16 mouse cellular contexts compared by ENCODE assay signal in genomic region chr16:30205314-30205815, GRCm38 (mm10).
DNase-seq lines count a peak whose midpoint lies in the region; ATAC-seq lines count a peak whose summit lies in the region.
"Had no signal": no experiment of that assay in that cellular context is flagged by ENCODE, and none has a peak within 500 bp of the region (broad histone marks: within the 10 kb centered on the region; RNA-seq: fewer than 3 reads in every experiment).

No protein-coding gene starts in this region.

- no peak for ATAC-seq in hindbrain, embryonic 14.5 days (ENCODE audit: low FRiP score)
- ATAC-seq in neural tube, embryonic 12.5 days (ENCODE audit: low FRiP score, low read depth): no peak

- H3K27me3 ChIP-seq in embryonic facial prominence, embryonic 10.5 days (replicated peaks; ENCODE audit: low read depth, poor library complexity, severe bottlenecking): peaks cover 38% of the 10 kb centered on the region
- H3K27me3 ChIP-seq in hindbrain, embryonic 14.5 days (ENCODE audit: control insufficient read depth, insufficient read depth, low read length): peaks cover 20% of the 10 kb centered on the region
- peaks cover 11% of the 10 kb centered on the region; the same call in 1 of the 2 replicates for H3K27me3 ChIP-seq in neural tube, embryonic 12.5 days (replicated peaks)

- 2% methylated on average over 8 of the region's 8 CpGs for WGBS in embryonic facial prominence, embryonic 10.5 days
- 6% methylated on average over 8 of the region's 8 CpGs for WGBS in hindbrain, embryonic 14.5 days
- WGBS in neural tube, embryonic 12.5 days: 3% methylated on average over 8 of the region's 8 CpGs

- DNase-seq in embryo, embryonic 10.5 days (ENCODE audit: low spot score): peak; percentile 59
- DNase-seq in embryo, embryonic 11 days: no peak
- DNase-seq in embryonic facial prominence, embryonic 10.5 days (ENCODE audit: low spot score): no peak
- DNase-seq in hindbrain, embryonic 14.5 days (ENCODE audit: low spot score): no peak
- no peak for DNase-seq in left cerebral cortex, adult 18-20 months (ENCODE audit: low spot score in 2 of 2)
- DNase-seq in Muller cell, postnatal 12 days (ENCODE audit: inconsistent ontology term): no peak
- DNase-seq in adrenal gland, postnatal 14 days: no peak
- DNase-seq: adrenal gland, adult 8-10 months; cerebellum, adult 11 months; gastrocnemius, postnatal 25 days; kidney, adult 8-10 months; layer of hippocampus, adult 9-11 months; lung, postnatal 14 days had no signal

- H3K27ac ChIP-seq in embryonic facial prominence, embryonic 10.5 days (replicated peaks): peak overlapping the region; percentile 57
- no peak overlapping the region for H3K27ac ChIP-seq in hindbrain, embryonic 14.5 days
- H3K27ac ChIP-seq in neural tube, embryonic 12.5 days: no peak overlapping the region

- peaks cover 27% of the 10 kb centered on the region for H3K4me1 ChIP-seq in embryonic facial prominence, embryonic 10.5 days
- peaks cover 3% of the 10 kb centered on the region; the same call in 1 of the 2 replicates for H3K4me1 ChIP-seq in hindbrain, embryonic 14.5 days (replicated peaks; ENCODE audit: control insufficient read depth, insufficient read depth, low read length)
- peaks cover 14% of the 10 kb centered on the region for H3K4me1 ChIP-seq in neural tube, embryonic 12.5 days

- no peaks in the 10 kb centered on the region for H3K36me3 ChIP-seq in embryonic facial prominence, embryonic 10.5 days (replicated peaks)
- no peaks in the 10 kb centered on the region for H3K36me3 ChIP-seq in hindbrain, embryonic 14.5 days (replicated peaks; ENCODE audit: control insufficient read depth, insufficient read depth)
- no peaks in the 10 kb centered on the region for H3K36me3 ChIP-seq in neural tube, embryonic 12.5 days

- H3K4me3 ChIP-seq in embryonic facial prominence, embryonic 10.5 days: peak overlapping the region; percentile 33
- H3K4me3 ChIP-seq in hindbrain, embryonic 14.5 days (replicated peaks; ENCODE audit: low read length): no peak overlapping the region
- no peak overlapping the region for H3K4me3 ChIP-seq in neural tube, embryonic 12.5 days
- H3K4me3 ChIP-seq: myocyte had no signal

- H3K9me3 ChIP-seq in embryonic facial prominence, embryonic 10.5 days: peaks cover 5% of the 10 kb centered on the region
- no peaks in the 10 kb centered on the region for H3K9me3 ChIP-seq in hindbrain, embryonic 14.5 days (ENCODE audit: control insufficient read depth, low read length)
- H3K9me3 ChIP-seq in neural tube, embryonic 12.5 days: no peaks in the 10 kb centered on the region

- H3K4me2 ChIP-seq in hindbrain, embryonic 14.5 days (replicated peaks): peak overlapping the region; percentile 32
- H3K4me2 ChIP-seq in neural tube, embryonic 12.5 days (replicated peaks): peak overlapping the region; percentile 49
- H3K4me2 ChIP-seq: liver, embryonic 11.5 days had no signal

- peak overlapping the region; percentile 31 for H3K9ac ChIP-seq in hindbrain, embryonic 14.5 days
- H3K9ac ChIP-seq in neural tube, embryonic 12.5 days: peak overlapping the region; percentile 18; the same call in 1 of the 2 replicates
